Mouse (Mus musculus): ENCODE data around the gene Angptl4. TPM values are rescaled to one million over a fixed set of nuclear protein-coding genes. Genes with fewer than 3 reads are reported as not detected.

Gene Angptl4
- total RNA-seq (2012; rRNA removed) (8.0 and 9.4 TPM in 2 replicates), total RNA-seq (2014; rRNA removed) (11.7 and 12.2 TPM in 2 replicates), polyA plus RNA-seq (2012; ENCODE audit: insufficient read length, low read depth) (6.3 and 6.8 TPM in 2 replicates)

DNA sequence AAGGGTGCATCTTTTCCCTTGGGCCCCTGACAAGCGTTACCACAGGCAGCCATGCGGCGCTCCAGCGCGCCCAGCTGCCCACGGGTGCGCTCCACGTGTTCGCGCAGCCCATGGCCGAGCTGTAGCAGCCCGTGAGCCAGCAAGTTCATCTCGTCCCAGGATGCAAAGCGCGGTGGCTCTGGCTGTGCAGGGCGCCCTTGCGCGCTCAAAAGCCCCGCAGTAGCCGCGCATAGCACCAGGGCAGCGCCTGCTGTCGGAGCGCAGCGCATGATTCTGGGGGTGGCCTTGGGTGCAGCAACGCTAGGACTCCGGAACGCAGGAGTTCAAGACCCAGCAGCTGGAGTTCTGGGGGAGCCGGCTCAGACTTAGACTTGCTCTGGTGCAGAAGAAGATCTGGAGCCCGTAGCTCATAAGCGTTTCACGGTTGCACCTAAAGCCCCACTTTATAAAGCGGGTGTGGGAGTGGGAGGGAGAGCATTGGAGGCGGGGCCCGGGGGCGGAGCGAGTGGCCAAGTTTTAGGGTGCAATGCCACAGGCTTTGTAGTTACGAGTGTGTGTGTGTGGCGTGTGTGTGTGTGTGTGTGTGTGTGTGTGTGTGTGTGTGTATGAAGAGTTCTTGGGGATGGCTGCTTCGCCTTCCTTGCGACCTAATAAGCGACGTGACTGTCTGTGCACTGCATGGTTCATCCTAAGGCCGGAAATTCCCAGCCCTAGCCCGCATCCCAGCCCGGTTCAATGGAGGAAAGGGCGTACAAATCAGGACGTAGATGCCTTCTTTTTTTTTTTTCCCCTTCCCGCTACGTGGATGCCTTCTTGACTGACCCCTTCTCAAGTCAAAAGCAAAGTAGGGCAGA lies at the start of gene Angptl4:
Gene Angptl4, minus strand, starts transcription at position 707 of the 854 bp plus-strand sequence.
- no peaks in the 10 kb centered on the region for H3K79me2 ChIP-seq (replicated peaks; ENCODE audit: control insufficient read depth, extremely low read depth, insufficient read depth, poor library complexity, severe bottlenecking)

GRCm38 (mm10) chr17:33829561-33829960 lies 47.9 kb upstream of the Angptl4 start:
- H3K27ac ChIP-seq (ENCODE audit: insufficient read depth, low read depth): no peak overlapping the region
- H3K36me3 ChIP-seq (replicated peaks in 1 of 2; ENCODE audit: control insufficient read depth in 1 of 2, insufficient read depth in 1 of 2, low read length in 1 of 2): peaks cover 37 to 75% of the 10 kb centered on the region in 2 experiments
- TF ChIP-seq MAZ (IDR thresholded peaks at IDR 0.05; ENCODE audit: low read depth, low read length): no peak
- no peak for TF ChIP-seq SMC3 (IDR thresholded peaks at IDR 0.05; ENCODE audit: low read depth, low read length)
- no peak for TF ChIP-seq SIN3A (IDR thresholded peaks at IDR 0.05; ENCODE audit: low read length)
- TF ChIP-seq ZKSCAN1 (IDR thresholded peaks at IDR 0.05; ENCODE audit: borderline replicate concordance, low read depth, low read length): no peak
- no peak for TF ChIP-seq HCFC1 (IDR thresholded peaks at IDR 0.05; ENCODE audit: low read depth, low read length)
- TF ChIP-seq NRF1 (IDR thresholded peaks at IDR 0.05; ENCODE audit: low read depth, low read length): no peak
- peaks cover 2 to 25% of the 10 kb centered on the region in 2 experiments; a peak in 3 of 4 replicates for H3K4me1 ChIP-seq (ENCODE audit: control insufficient read depth in 1 of 2, insufficient read depth in 2 of 2)
- H3K9me3 ChIP-seq (replicated peaks; ENCODE audit: low read length): no peaks in the 10 kb centered on the region
- DNase-seq (ENCODE audit: extremely low read depth): no peak
- in situ Hi-C loops (cut with MboI; ENCODE audit: low pct_ligation_motif_present, low pct_unique_long_range_greater_than_20kb, low sequenced_read_pairs) (no loop called here), dilution Hi-C loops (cut with MboI; ENCODE audit: extremely low pct_ligation_motif_present, extremely low pct_unique_long_range_greater_than_20kb, low sequenced_read_pairs) (no loop called here)
- no peak overlapping the region for H3K9ac ChIP-seq (ENCODE audit: insufficient read depth, low read depth)
- no peaks in the 10 kb centered on the region for H3K27me3 ChIP-seq (replicated peaks)
- no peak overlapping the region for H3K4me2 ChIP-seq (ENCODE audit: insufficient read depth, low read depth, poor library complexity, severe bottlenecking)
- peaks cover 21% of the 10 kb centered on the region for H3K79me2 ChIP-seq (replicated peaks; ENCODE audit: control insufficient read depth, extremely low read depth, insufficient read depth, poor library complexity, severe bottlenecking)
- H3K4me3 ChIP-seq (replicated peaks in 1 of 3; ENCODE audit: low read depth in 2 of 3, low read length in 2 of 3, poor library complexity in 1 of 3): no peak overlapping the region

More for the DNA sequence above, at the start of gene Angptl4:
- in situ Hi-C loops (cut with MboI; ENCODE audit: low pct_ligation_motif_present, low pct_unique_long_range_greater_than_20kb, low sequenced_read_pairs) (no loop called here), dilution Hi-C loops (cut with MboI; ENCODE audit: extremely low pct_ligation_motif_present, extremely low pct_unique_long_range_greater_than_20kb, low sequenced_read_pairs) (no loop called here)
- Histone ChIP-seq H3K27ac (ENCODE audit: insufficient read depth, low read depth) (no peak within 1 kb of the TSS), H3K36me3 (replicated peaks in 1 of 2; ENCODE audit: control insufficient read depth in 1 of 2, insufficient read depth in 1 of 2, low read length in 1 of 2) (peaks cover 13 to 30% of the 10 kb centered on the region in 2 experiments), H3K4me2 (ENCODE audit: insufficient read depth, low read depth, poor library complexity, severe bottlenecking) (peak within 1 kb of the TSS; percentile 92), H3K9me3 (replicated peaks; ENCODE audit: low read length) (no peaks in the 10 kb centered on the region), H3K4me3 (replicated peaks in 1 of 3; ENCODE audit: low read depth in 2 of 3, low read length in 2 of 3, poor library complexity in 1 of 3) (peak within 1 kb of the TSS; percentile 57 to 58 (median 58)), H3K9ac (ENCODE audit: insufficient read depth, low read depth) (peak within 1 kb of the TSS; percentile 50), H3K4me1 (ENCODE audit: control insufficient read depth in 1 of 2, insufficient read depth in 2 of 2) (peaks cover 13 to 30% of the 10 kb centered on the region in 2 experiments), H3K27me3 (replicated peaks) (peaks cover 16% of the 10 kb centered on the region)
- TF ChIP-seq E2F4 (IDR thresholded peaks at IDR 0.05; ENCODE audit: insufficient replicate concordance, low read depth, low read length) (no peak), SIN3A (IDR thresholded peaks at IDR 0.05; ENCODE audit: low read length) (peak; percentile 79), USF1 (IDR thresholded peaks at IDR 0.05; ENCODE audit: low read depth, low read length) (no peak; the same call in 1 of the 2 replicates), MXI1 (IDR thresholded peaks at IDR 0.05; ENCODE audit: low read depth, low read length) (peak; percentile 99), JUN (IDR thresholded peaks at IDR 0.05; ENCODE audit: insufficient read depth, low read depth, low read length) (no peak), ZMIZ1 (IDR thresholded peaks at IDR 0.05; ENCODE audit: low read depth, low read length) (no peak), MAFK (IDR thresholded peaks at IDR 0.05; ENCODE audit: insufficient replicate concordance, low read length) (no peak), CTCF (conservative IDR thresholded peaks at IDR 0.05 in 1 of 2, IDR thresholded peaks at IDR 0.05 in 1 of 2; ENCODE audit: low read depth in 2 of 2, low read length in 2 of 2) (no peak), IRF4 (IDR thresholded peaks at IDR 0.05; ENCODE audit: low read depth, low read length) (no peak), TBP (conservative IDR thresholded peaks at IDR 0.05; ENCODE audit: low read depth, low read length) (0 out of 2 replicates have a peak, but pooled peaks have one; percentile 20), RAD21 (IDR thresholded peaks at IDR 0.05; ENCODE audit: low read depth, low read length) (no peak), MEF2A (IDR thresholded peaks at IDR 0.05; ENCODE audit: borderline replicate concordance, low read depth, low read length) (no peak), SMC3 (IDR thresholded peaks at IDR 0.05; ENCODE audit: low read depth, low read length) (no peak), KAT2A (IDR thresholded peaks at IDR 0.05; ENCODE audit: insufficient replicate concordance, low read length) (no peak), TCF12 (IDR thresholded peaks at IDR 0.05; ENCODE audit: low read depth, low read length) (0 out of 2 replicates have a peak, but pooled peaks have one; percentile 15), ZNF384 (IDR thresholded peaks at IDR 0.05; ENCODE audit: low read depth, low read length) (no peak), ZC3H11A (IDR thresholded peaks at IDR 0.05; ENCODE audit: low read depth, low read length) (no peak), ZKSCAN1 (IDR thresholded peaks at IDR 0.05; ENCODE audit: borderline replicate concordance, low read depth, low read length) (no peak), MYC (IDR thresholded peaks at IDR 0.05; ENCODE audit: low read depth, low read length) (peak; percentile 98), PAX5 (IDR thresholded peaks at IDR 0.05; ENCODE audit: low read length) (no peak), HCFC1 (IDR thresholded peaks at IDR 0.05; ENCODE audit: low read depth, low read length) (no peak), NRF1 (IDR thresholded peaks at IDR 0.05; ENCODE audit: low read depth, low read length) (peak; percentile 67), JUND (conservative IDR thresholded peaks at IDR 0.05; ENCODE audit: low read depth, low read length) (no peak), BHLHE40 (IDR thresholded peaks at IDR 0.05; ENCODE audit: low read depth, low read length) (peak; percentile 85), ELF1 (IDR thresholded peaks at IDR 0.05; ENCODE audit: low read depth, low read length) (no peak), CHD1 (IDR thresholded peaks at IDR 0.05; ENCODE audit: low read depth, low read length) (no peak), EP300 (IDR thresholded peaks at IDR 0.05; ENCODE audit: low read length) (no peak), MAZ (IDR thresholded peaks at IDR 0.05; ENCODE audit: low read depth, low read length) (no peak), NELFE (IDR thresholded peaks at IDR 0.05; ENCODE audit: low read depth, low read length) (peak; percentile 68), RCOR1 (conservative IDR thresholded peaks at IDR 0.05; ENCODE audit: low read depth, low read length) (no peak), POLR2AphosphoS2 (IDR thresholded peaks at IDR 0.05; ENCODE audit: low read depth, low read length) (no peak), MAX (IDR thresholded peaks at IDR 0.05; ENCODE audit: low read length) (peak; percentile 97), GABPA (IDR thresholded peaks at IDR 0.05; ENCODE audit: insufficient replicate concordance, low read depth, low read length) (no peak), CHD2 (IDR thresholded peaks at IDR 0.05; ENCODE audit: low read length) (no peak), POLR2A (IDR thresholded peaks at IDR 0.05; ENCODE audit: low read depth, low read length) (peak; percentile 84), ETS1 (conservative IDR thresholded peaks at IDR 0.05; ENCODE audit: low read depth, low read length) (no peak), UBTF (IDR thresholded peaks at IDR 0.05; ENCODE audit: low read depth, low read length) (no peak), USF2 (conservative IDR thresholded peaks at IDR 0.05; ENCODE audit: low read depth, low read length) (no peak)
- peak; percentile 78 for DNase-seq (ENCODE audit: extremely low read depth)
